Mouse (Mus musculus) C2C12 (cell line): ENCODE data around the gene Olfr17. TPM values are rescaled to one million over a fixed set of nuclear protein-coding genes. Genes with fewer than 3 reads are reported as not detected.

Experiments
- polyA plus RNA-seq: library from polyadenylated mRNA; unstranded; fragments of >200 nt; fragmentation: generic; extraction: Trizol; gene quantifications from one replicate; pipeline ENCODE4 v1.2.1, GENCODE M21; 2012; ENCODE audit warnings: missing spikeins

Olfr17 gene
- polyA plus RNA-seq, 1 experiment = not detected

Other genes with a start within 250 kb of the Olfr17 start
- not detected for gene Olfr703, start 249.9 kb upstream of the Olfr17 start, polyA plus RNA-seq
- gene Olfr704, start 230.0 kb upstream of the Olfr17 start, polyA plus RNA-seq = not detected
- gene Olfr705, start 216.3 kb upstream of the Olfr17 start, polyA plus RNA-seq = not detected
- not detected for gene Olfr706, start 205.1 kb upstream of the Olfr17 start, polyA plus RNA-seq
- not detected for gene Olfr707, start 192.0 kb upstream of the Olfr17 start, polyA plus RNA-seq
- not detected for gene Olfr1532-ps1, start 185.2 kb upstream of the Olfr17 start, polyA plus RNA-seq
- gene Olfr709-ps1, start 161.0 kb upstream of the Olfr17 start, polyA plus RNA-seq = not detected
- gene Olfr710, start 144.9 kb upstream of the Olfr17 start, polyA plus RNA-seq = not detected
- not detected for gene Olfr6, start 129.3 kb upstream of the Olfr17 start, polyA plus RNA-seq
- gene Olfr711, start 117.8 kb upstream of the Olfr17 start, polyA plus RNA-seq = not detected
- gene Olfr2, start 87.1 kb upstream of the Olfr17 start, polyA plus RNA-seq = not detected
- not detected for gene Olfr713, start 62.0 kb upstream of the Olfr17 start, polyA plus RNA-seq
- not detected for gene Olfr714, start 22.2 kb upstream of the Olfr17 start, polyA plus RNA-seq
- gene Olfr715b, start 17.1 kb downstream of the Olfr17 start, polyA plus RNA-seq = not detected
- not detected for gene Olfr715, start 37.9 kb downstream of the Olfr17 start, polyA plus RNA-seq
- gene Olfr716, start 45.1 kb downstream of the Olfr17 start, polyA plus RNA-seq = not detected
- not detected for gene Nlrp14, start 73.8 kb downstream of the Olfr17 start, polyA plus RNA-seq
- gene Rbmxl2, start 116.2 kb downstream of the Olfr17 start, polyA plus RNA-seq = not detected